Mouse (Mus musculus) heart, adult 2 months (tissue): ENCODE measurements at regions not wholly inside any gene's neighbourhood (a gene's known extent, or its start where the extent isn't known, plus 50 kb on each side); places are given as distances from the start of the nearest gene placed in this dataset.
"Not testable (repeated sequence)": the region's sequence is repeated elsewhere in the genome, so short reads cannot be mapped to it uniquely, and the experiment has no call there.

Experiments
- DNase-seq, 2 experiments: peaks; one replicate each; pipeline ENCODE4 v3.0.0; 2021
- H3K27ac ChIP-seq: fragments of 200-600 bp; 2 replicates; pipeline ENCODE4 v1.8.1; 2022
- H3K27me3 ChIP-seq: fragments of 200-500 bp; 2 replicates; pipeline ENCODE4 v1.6.1; 2012; ENCODE audit warnings: mild to moderate bottlenecking, low read length, inconsistent platforms, mixed read lengths; ENCODE audit not compliant: control insufficient read depth, insufficient read depth
- H3K36me3 ChIP-seq: fragments of 200-500 bp; 2 replicates; pipeline ENCODE4 v1.6.1; 2012; ENCODE audit warnings: low read length, inconsistent platforms; ENCODE audit not compliant: control insufficient read depth, insufficient read depth
- H3K4me1 ChIP-seq: fragments of 200-500 bp; 2 replicates; pipeline ENCODE4 v1.6.1; 2011; ENCODE audit warnings: low read length; ENCODE audit not compliant: control insufficient read depth, insufficient read depth
- H3K4me3 ChIP-seq: fragments of 200-600 bp; 2 replicates; pipeline ENCODE4 v1.8.1; 2022
- H3K79me2 ChIP-seq: fragments of 200-500 bp; replicated peaks from 2 replicates; pipeline ENCODE4 v1.6.1; 2012; ENCODE audit warnings: mild to moderate bottlenecking, inconsistent platforms, low read length, moderate library complexity, mixed read lengths; ENCODE audit not compliant: control insufficient read depth, insufficient read depth
- H3K9ac ChIP-seq: fragments of 200-500 bp; 2 replicates; pipeline ENCODE4 v1.6.1; 2012; ENCODE audit warnings: low read depth, mild to moderate bottlenecking, control low read depth, inconsistent platforms, low read length, mixed read lengths
- CTCF ChIP-seq: fragments of 200-600 bp; IDR thresholded peaks from 2 replicates; pipeline ENCODE4 v1.8.1; 2022; ENCODE audit warnings: antibody characterized with exemption, mild to moderate bottlenecking, moderate library complexity
- EP300 ChIP-seq: fragments of 200-500 bp; IDR thresholded peaks from 2 replicates; pipeline ENCODE4 v1.6.1; 2011; ENCODE audit warnings: low read depth, low read length, control low read depth; ENCODE audit not compliant: insufficient read depth
- POLR2A ChIP-seq: fragments of 200-500 bp; IDR thresholded peaks from 2 replicates; pipeline ENCODE4 v1.6.1; 2011; ENCODE audit warnings: mild to moderate bottlenecking, low read depth, low read length, control low read depth; ENCODE audit not compliant: insufficient read depth
- WGBS: fragments of 180-500 bp; shearing (Covaris S2); methylation state at CpG from one replicate; pipeline ENCODE4 v1.1.7; 2018; 5-methylcytosine and 5-hydroxymethylcytosine counted together
- intact Hi-C: fragments of 180-260 bp; cut with DNase I; formaldehyde crosslinking; loops from one replicate; pipeline ENCODE4 v1.15.1; 2025

DNA sequence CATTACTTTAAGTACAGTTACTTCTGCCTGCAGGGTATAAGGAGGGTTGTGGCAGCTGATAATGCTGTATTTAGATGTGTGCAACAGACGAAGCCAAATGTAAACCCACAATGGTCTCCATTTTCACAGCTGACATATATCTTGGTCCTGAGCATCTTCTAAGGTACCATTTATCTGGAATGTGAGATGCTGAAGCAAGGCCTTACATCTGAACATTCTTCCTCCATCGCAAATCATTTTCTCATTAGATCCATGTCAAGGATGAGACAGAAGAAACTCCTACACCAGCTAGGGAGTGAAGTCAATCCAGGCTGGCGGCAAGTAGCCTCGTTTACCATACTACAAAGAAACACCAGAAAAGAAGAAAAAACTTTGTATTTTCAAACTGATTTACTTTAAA, 228.4 kb upstream of the Hand2 start:
- no peak for TF ChIP-seq CTCF
- TF ChIP-seq EP300 = no peak
- no peak for TF ChIP-seq POLR2A
- no peaks in the 10 kb centered on the region for H3K27me3 ChIP-seq
- 75% methylated on average over 4 of the region's 4 CpGs for WGBS
- H3K4me1 ChIP-seq = no peaks in the 10 kb centered on the region
- intact Hi-C loops = no loop called here
- H3K27ac ChIP-seq = no peak overlapping the region
- no peak overlapping the region for H3K9ac ChIP-seq
- no peak overlapping the region for H3K4me3 ChIP-seq
- H3K79me2 ChIP-seq = no peaks in the 10 kb centered on the region
- DNase-seq = no peak
- no peaks in the 10 kb centered on the region for H3K36me3 ChIP-seq

DNA sequence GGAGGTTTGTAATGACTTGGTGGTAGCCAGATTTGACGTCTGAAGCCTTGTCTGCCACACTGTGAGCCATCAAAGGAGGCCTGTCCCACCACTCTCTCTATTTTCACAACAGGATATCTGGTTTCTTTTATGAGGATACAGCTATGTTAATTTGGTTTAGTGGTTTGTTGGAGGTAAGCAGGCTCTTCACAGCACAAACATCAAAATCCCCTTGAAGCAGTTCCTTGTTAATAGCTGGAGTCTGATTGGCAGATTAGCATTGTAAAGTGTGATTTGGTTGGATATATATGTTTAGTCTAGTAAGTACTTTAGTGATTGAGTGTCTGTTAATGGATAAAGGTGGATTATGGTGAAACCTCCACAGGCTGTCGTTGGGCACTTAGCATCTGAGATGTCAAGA, 225.6 kb upstream of the Hand2 start:
- intact Hi-C loops = no loop called here
- no peak for DNase-seq
- Histone ChIP-seq H3K4me1 (no peaks in the 10 kb centered on the region), H3K9ac (no peak overlapping the region), H3K27ac (no peak overlapping the region), H3K36me3 (no peaks in the 10 kb centered on the region), H3K79me2 (no peaks in the 10 kb centered on the region), H3K27me3 (no peaks in the 10 kb centered on the region), H3K4me3 (no peak overlapping the region)
- WGBS = 70% methylated on average over 2 of the region's 2 CpGs
- no peak for TF ChIP-seq POLR2A
- TF ChIP-seq CTCF = no peak
- TF ChIP-seq EP300 = no peak

- not testable (repeated sequence) for DNase-seq, H3K27ac ChIP-seq, H3K27me3 ChIP-seq, H3K4me1 ChIP-seq, H3K79me2 ChIP-seq, H3K36me3 ChIP-seq, H3K9ac ChIP-seq, H3K4me3 ChIP-seq
- 31% methylated on average over 2 of the region's 6 CpGs for WGBS
- intact Hi-C loops = loop anchor here (5.0 kb wide), 1 partner anchor 91 kb away; no protein-coding TSS in a partner anchor
These were observed 209.9 kb upstream of the Hand2 start for GRCm38 (mm10) chr8:57110765-57111402.

- Histone ChIP-seq H3K9ac (no peak overlapping the region), H3K4me3 (no peak overlapping the region), H3K27ac (no peak overlapping the region), H3K4me1 (no peaks in the 10 kb centered on the region; the same call in 1 of the 2 replicates), H3K36me3 (no peaks in the 10 kb centered on the region), H3K27me3 (no peaks in the 10 kb centered on the region), H3K79me2 (no peaks in the 10 kb centered on the region)
- TF ChIP-seq CTCF = no peak
- TF ChIP-seq EP300 = no peak
- no peak for TF ChIP-seq POLR2A
- no peak for DNase-seq
- WGBS = 68% methylated on average over 2 of the region's 2 CpGs
- intact Hi-C loops = loop anchor here (5.0 kb wide), 1 partner anchor 91 kb away; no protein-coding TSS in a partner anchor
These were observed 209.4 kb upstream of the Hand2 start for GRCm38 (mm10) chr8:57111403-57111771.

GRCm38 (mm10) chr8:57113915-57114314, 206.9 kb upstream of the Hand2 start:
- Histone ChIP-seq H3K27ac (no peak overlapping the region), H3K79me2 (no peaks in the 10 kb centered on the region), H3K27me3 (no peaks in the 10 kb centered on the region), H3K36me3 (no peaks in the 10 kb centered on the region), H3K4me3 (no peak overlapping the region), H3K9ac (no peak overlapping the region), H3K4me1 (no peaks in the 10 kb centered on the region; the same call in 1 of the 2 replicates)
- TF ChIP-seq EP300 (no peak), POLR2A (no peak), CTCF (no peak)
- WGBS = 72% methylated on average over 2 of the region's 2 CpGs
- DNase-seq = no peak
- intact Hi-C loops = loop anchor here (5.0 kb wide), 1 partner anchor 88 kb away; no protein-coding TSS in a partner anchor

DNA sequence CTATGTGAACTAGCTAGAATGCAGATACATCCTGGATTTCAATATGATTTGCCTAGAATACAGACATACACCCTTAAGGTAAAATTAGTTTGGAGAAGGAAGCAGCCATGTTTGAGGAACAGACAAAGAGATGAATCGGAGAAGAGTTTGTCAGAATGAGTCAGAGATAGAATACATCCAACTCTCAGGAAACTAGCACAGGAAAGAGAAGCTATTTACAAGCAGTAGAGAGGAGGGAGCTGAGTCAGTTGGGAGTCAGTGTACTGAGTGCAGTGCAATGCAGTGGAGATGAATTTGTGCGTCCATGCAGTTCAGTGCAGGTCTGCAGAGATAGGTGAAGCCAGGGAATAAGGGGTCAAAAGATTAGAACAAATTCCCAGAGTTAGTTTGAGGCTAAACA, 205.5 kb upstream of the Hand2 start:
- 80% methylated on average over 2 of the region's 2 CpGs for WGBS
- DNase-seq = no peak
- Histone ChIP-seq H3K27ac (no peak overlapping the region), H3K4me1 (no peaks in the 10 kb centered on the region; the same call in 1 of the 2 replicates), H3K4me3 (no peak overlapping the region), H3K9ac (no peak overlapping the region), H3K79me2 (no peaks in the 10 kb centered on the region), H3K27me3 (no peaks in the 10 kb centered on the region), H3K36me3 (no peaks in the 10 kb centered on the region)
- TF ChIP-seq EP300 (no peak), POLR2A (no peak), CTCF (no peak)
- intact Hi-C loops = no loop called here
